Mouse (Mus musculus) liver, postnatal 0 days (tissue): Measurements from ENCODE around the gene Capn12. TPM values are rescaled to one million over a fixed set of nuclear protein-coding genes. Genes with fewer than 3 reads are reported as not detected.
"Not testable (repeated sequence)": the region's sequence is repeated elsewhere in the genome, so short reads cannot be mapped to it uniquely, and the experiment has no call there.

Source experiments
- ATAC-seq: fragments of 200-750 bp; cut with Nextera tagmentation; 2 replicates; pipeline ENCODE4 v1.8.0; 2017; ENCODE audit warnings: mild to moderate bottlenecking, moderate library complexity
- DNase-seq: peaks from one replicate; pipeline ENCODE4 v3.0.0-alpha.2; 2016
- H3K27ac ChIP-seq: fragments of 300-500 bp; sonication (generic); 2 replicates; pipeline ENCODE4 v1.5.1; 2014; ENCODE audit warnings: antibody characterized with exemption, moderate library complexity, mild to moderate bottlenecking, low read depth
- H3K27me3 ChIP-seq: fragments of 300-500 bp; sonication (generic); 2 replicates; pipeline ENCODE4 v1.6.1; 2014; ENCODE audit warnings: low read length, control low read depth, mixed read lengths; ENCODE audit not compliant: insufficient read depth
- H3K36me3 ChIP-seq: fragments of 300-500 bp; sonication (generic); replicated peaks from 2 replicates; pipeline ENCODE4 v1.6.1; 2014; ENCODE audit warnings: mild to moderate bottlenecking, control low read depth, low read length, moderate library complexity, mixed read lengths; ENCODE audit not compliant: insufficient read depth
- H3K4me1 ChIP-seq: fragments of 300-500 bp; sonication (generic); 2 replicates; pipeline ENCODE4 v1.6.1; 2014; ENCODE audit warnings: antibody characterized with exemption, mild to moderate bottlenecking, control low read depth; ENCODE audit not compliant: insufficient read depth
- H3K4me2 ChIP-seq: fragments of 300-500 bp; sonication (generic); 2 replicates; pipeline ENCODE4 v1.6.1; 2014; ENCODE audit warnings: low read depth, mild to moderate bottlenecking, low read length, moderate library complexity, mixed read lengths
- H3K4me3 ChIP-seq: fragments of 300-500 bp; sonication (generic); 2 replicates; pipeline ENCODE4 v1.5.1; 2014; ENCODE audit warnings: low read depth, low read length
- H3K9ac ChIP-seq: fragments of 300-500 bp; sonication (generic); replicated peaks from 2 replicates; pipeline ENCODE4 v1.6.1; 2014; ENCODE audit warnings: mild to moderate bottlenecking, moderate library complexity
- H3K9me3 ChIP-seq: fragments of 300-500 bp; sonication (generic); 2 replicates; pipeline ENCODE4 v1.6.1; 2016; ENCODE audit warnings: mild to moderate bottlenecking, control low read depth, low read length, mixed read lengths
- CTCF ChIP-seq: sonication (generic); IDR thresholded peaks from 2 replicates; pipeline ENCODE4 v1.5.1; 2016; ENCODE audit warnings: antibody characterized with exemption, low read depth
- EP300 ChIP-seq: IDR thresholded peaks from 2 replicates; pipeline ENCODE4 v1.6.1; 2016; ENCODE audit warnings: antibody characterized with exemption, low read depth, mild to moderate bottlenecking
- WGBS: fragments of 180-500 bp; shearing (Covaris S2); extraction: QIAGEN DNeasy Blood & Tissue Kit; methylation state at CpG from one replicate; pipeline ENCODE4 v1.1.7; 2014; ENCODE audit not compliant: insufficient replicate concordance; 5-methylcytosine and 5-hydroxymethylcytosine counted together
- polyA plus RNA-seq: library from polyadenylated mRNA; unstranded; fragments of >200 nt; fragmentation: Nextera tagmentation; extraction: Ambion mirVana; gene quantifications from 2 replicates; pipeline ENCODE4 v1.2.1, GENCODE M21; 2015

Gene Capn12
- polyA plus RNA-seq, 1 experiment from 2014 or later: 0.23 TPM

DNA sequence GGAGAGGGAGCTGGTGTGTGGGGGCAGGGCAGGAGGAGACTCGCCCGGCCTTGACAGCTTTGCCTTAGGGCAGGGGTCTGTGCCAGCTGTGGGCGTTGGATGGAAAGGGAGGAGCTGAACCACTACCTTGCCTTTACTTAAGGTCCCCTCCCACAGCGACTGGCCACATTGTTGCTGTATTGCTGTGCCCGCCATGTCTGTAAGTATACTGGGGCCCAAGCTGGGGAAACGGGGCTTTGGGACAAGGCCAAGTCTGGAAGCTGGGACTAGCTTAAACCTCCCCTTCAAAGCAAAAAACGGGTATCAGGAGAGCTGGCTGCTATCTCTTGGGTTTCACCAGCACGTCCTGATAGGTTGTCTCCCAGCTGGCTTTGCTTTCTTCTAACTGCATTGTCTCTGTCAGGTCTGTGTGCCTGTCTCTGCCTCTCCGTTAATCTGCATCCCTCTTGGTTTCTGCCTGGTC is 16.9 kb upstream of the Capn12 start:
- TF ChIP-seq EP300: no peak
- no peak for TF ChIP-seq CTCF
- no peak overlapping the region for H3K27ac ChIP-seq
- ATAC-seq: no peak

DNA sequence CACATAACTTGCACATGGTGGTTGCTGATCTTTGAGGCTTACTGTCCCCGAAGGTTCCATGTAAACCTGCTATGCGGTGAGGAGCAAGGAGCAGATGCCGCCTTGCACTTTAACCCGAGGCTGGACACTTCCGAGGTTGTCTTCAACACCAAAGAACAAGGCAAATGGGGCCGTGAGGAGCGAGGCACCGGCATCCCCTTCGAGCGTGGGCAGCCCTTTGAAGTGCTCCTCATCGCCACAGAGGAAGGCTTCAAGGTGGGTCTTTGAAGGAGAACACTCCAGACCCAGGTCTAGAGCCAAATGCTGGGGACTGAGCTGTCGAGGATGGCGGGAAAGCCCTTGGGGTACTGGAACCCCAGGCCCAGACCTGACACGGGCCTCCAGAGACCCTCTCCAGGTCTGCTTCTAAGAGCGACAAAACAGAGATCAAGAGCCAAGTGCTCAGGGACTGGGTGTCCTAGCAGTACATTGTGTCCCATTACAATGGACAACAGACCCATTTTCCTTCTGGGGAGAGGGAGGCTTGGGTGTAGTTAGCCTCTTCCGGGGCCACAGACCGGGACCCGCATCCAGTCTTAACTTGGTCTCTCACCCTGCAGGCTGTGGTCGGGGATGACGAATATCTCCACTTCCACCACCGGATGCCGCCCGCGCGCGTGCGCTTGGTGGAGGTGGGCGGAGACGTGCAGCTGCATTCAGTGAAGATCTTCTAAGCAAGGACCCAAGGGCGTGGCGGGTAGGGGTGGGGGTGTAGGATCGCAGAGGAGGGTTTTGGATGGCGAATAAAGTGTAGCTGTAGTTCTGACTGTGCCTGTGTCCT is 15.5 kb upstream of the Capn12 start:
- no peak overlapping the region for H3K27ac ChIP-seq
- H3K4me2 ChIP-seq: peak overlapping the region; percentile 56
- 0 out of 2 replicates have a peak overlapping the region, but pooled peaks have one; percentile 6 for H3K9ac ChIP-seq
- 34% methylated on average over 33 of the region's 33 CpGs for WGBS
- H3K4me1 ChIP-seq: peaks cover 9% of the 10 kb centered on the region; the same call in 1 of the 2 replicates
- H3K36me3 ChIP-seq: no peaks in the 10 kb centered on the region
- ATAC-seq (peak; percentile 69), DNase-seq (peak; percentile 87)
- H3K27me3 ChIP-seq: no peaks in the 10 kb centered on the region
- no peaks in the 10 kb centered on the region; the same call in 1 of the 2 replicates for H3K9me3 ChIP-seq
- TF ChIP-seq EP300 (no peak), CTCF (peak; percentile 43)
- no peak overlapping the region for H3K4me3 ChIP-seq

More for the DNA sequence above, 16.9 kb upstream of the Capn12 start:
- no peak overlapping the region for H3K4me3 ChIP-seq
- no peaks in the 10 kb centered on the region; the same call in 1 of the 2 replicates for H3K9me3 ChIP-seq
- H3K27me3 ChIP-seq: no peaks in the 10 kb centered on the region
- H3K4me2 ChIP-seq: no peak overlapping the region
- no peak overlapping the region for H3K9ac ChIP-seq
- peaks cover 9% of the 10 kb centered on the region; the same call in 1 of the 2 replicates for H3K4me1 ChIP-seq
- 63% methylated on average over 9 of the region's 9 CpGs for WGBS
- H3K36me3 ChIP-seq: no peaks in the 10 kb centered on the region
- no peak for DNase-seq

DNA sequence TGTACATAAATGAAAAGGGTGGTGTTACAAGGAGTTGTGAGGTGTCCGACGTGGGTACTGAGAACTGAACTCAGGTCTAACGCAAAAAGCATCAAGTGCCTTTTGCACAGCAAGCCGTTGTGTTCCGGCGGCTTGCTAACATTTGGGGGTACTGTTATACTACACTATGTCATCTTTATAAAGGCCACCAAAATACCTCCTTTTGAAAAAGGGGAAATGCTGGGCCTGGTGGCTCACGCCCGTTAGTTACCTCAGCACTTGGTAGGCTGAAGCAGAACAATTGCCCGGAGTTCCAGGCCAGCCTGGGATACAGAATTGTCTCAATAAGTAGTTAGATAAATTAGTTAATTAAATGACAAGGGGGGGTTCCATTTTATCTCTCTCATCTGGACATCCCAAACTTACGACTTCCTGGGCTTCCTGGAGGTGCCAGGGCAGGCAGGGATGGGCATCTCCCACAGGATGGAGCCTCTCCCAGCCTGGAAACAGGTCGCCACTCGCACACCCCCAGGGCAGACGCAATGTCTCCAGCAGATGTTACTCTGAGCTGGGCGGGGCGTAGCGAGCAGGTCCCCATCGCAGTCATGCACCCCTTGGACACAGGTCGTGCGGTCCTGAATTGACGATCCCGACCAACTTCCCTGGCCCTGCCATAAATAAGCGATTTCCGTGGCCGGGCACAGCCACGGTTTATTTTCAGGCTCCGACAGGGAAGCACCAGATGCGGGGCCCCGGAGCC is 14.3 kb upstream of the Capn12 start:
- Histone ChIP-seq H3K27ac (no peak overlapping the region), H3K27me3 (no peaks in the 10 kb centered on the region), H3K4me3 (no peak overlapping the region), H3K4me1 (peaks cover 9% of the 10 kb centered on the region; the same call in 1 of the 2 replicates), H3K4me2 (peak overlapping the region; percentile 65; the same call in 1 of the 2 replicates), H3K36me3 (no peaks in the 10 kb centered on the region), H3K9ac (no peak overlapping the region), H3K9me3 (no peaks in the 10 kb centered on the region)
- 84% methylated on average over 28 of the region's 28 CpGs for WGBS
- DNase-seq: no peak
- no peak for ATAC-seq
- TF ChIP-seq CTCF (no peak), EP300 (no peak)

DNA sequence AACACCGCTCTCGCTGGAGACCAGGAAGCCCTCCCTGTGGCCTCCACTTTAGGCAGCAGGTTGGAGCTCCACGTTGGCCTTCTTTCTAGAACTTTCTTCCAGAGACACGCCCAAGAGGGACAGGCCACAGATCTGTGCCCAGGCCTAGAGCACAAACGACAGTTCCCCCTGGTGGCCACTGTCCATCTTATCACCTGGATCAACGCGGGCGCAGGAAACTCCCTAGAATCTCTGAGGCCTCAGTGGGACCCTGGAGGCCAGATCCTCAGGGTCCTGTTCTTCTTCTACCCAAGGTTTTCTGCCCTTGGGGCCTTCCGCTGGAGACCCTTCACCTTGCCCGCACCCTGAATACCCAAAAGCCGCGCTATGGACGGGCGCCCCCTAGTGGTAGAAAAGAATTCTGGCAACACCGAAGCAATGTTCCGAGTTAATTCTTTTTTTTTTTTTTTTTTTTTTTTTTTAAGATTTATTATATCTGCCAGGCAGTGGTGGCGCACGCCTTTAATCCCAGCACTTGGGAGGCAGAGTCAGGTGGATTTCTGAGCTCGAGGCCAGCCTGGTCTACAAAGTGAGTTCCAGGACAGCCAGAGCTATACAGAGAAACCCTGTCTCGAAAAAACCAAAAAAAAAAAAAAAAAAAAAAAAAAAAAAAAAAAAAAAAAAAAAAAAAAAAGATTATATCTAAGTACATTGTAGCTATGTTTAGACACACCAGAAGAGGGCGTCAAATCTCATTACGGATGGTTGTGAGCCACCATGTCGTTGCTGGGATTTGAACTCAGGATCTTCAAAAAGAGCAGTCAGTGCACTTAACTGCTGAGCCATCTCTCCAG is 13.5 kb upstream of the Capn12 start:
- H3K4me1 ChIP-seq, H3K27ac ChIP-seq, H3K9me3 ChIP-seq, H3K27me3 ChIP-seq, H3K36me3 ChIP-seq: not testable (repeated sequence)
- Histone ChIP-seq H3K4me2 (peak overlapping the region; percentile 65), H3K4me3 (peak overlapping the region; percentile 28; the same call in 1 of the 2 replicates), H3K9ac (peak overlapping the region; percentile 41; the same call in 1 of the 2 replicates)
- TF ChIP-seq CTCF: peak; percentile 82
- ATAC-seq (peak; percentile 71), DNase-seq (peak; percentile 86)
- WGBS: 18% methylated on average over 23 of the region's 23 CpGs

DNA sequence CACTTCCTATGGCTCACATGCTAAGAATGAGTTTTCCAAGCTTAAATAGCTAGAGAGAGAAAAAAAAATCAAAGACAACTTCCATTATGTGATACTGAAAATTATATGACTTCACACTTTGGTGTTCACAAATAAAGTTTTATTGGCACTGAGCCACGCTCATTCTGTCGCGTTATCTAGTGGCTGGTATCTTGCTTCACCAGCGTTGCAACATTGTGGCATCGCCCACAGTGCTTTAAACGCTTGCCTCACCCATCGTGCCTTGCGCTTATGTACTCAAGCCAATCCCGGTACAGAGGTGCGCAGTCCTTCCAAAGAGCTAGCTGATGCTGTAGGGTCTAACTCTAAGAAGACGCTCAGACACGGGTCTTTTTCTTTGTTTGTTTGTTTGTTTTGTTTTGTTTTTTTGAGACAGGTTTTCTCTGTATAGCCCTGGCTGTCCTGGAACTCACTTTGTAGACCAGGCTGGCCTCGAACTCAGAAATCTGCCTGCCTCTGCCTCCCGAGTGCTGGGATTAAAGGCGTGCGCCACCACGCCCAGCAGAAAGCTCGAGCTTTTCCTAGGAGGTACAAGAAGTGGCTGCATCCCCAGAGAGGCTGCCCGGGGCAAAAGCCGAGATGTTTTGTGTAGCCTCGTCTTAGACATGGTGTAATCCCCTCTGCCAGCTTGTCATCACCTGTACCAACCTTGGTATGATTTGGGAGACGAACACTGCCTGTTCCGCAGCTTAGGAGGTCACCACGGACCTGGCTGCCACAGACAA is 10.1 kb upstream of the Capn12 start:
- no peaks in the 10 kb centered on the region for H3K9me3 ChIP-seq
- TF ChIP-seq CTCF (no peak), EP300 (peak; percentile 11; the same call in 1 of the 2 replicates)
- H3K27me3 ChIP-seq: no peaks in the 10 kb centered on the region
- no peak overlapping the region for H3K27ac ChIP-seq
- no peaks in the 10 kb centered on the region for H3K36me3 ChIP-seq
- no peak overlapping the region for H3K4me2 ChIP-seq
- H3K9ac ChIP-seq: no peak overlapping the region
- H3K4me1 ChIP-seq: peaks cover 3% of the 10 kb centered on the region; the same call in 1 of the 2 replicates
- WGBS: 68% methylated on average over 24 of the region's 24 CpGs
- DNase-seq (no peak), ATAC-seq (peak; percentile 56)
- H3K4me3 ChIP-seq: no peak overlapping the region
